19 mouse cellular contexts compared by ENCODE assay signal in the genomic region with DNA sequence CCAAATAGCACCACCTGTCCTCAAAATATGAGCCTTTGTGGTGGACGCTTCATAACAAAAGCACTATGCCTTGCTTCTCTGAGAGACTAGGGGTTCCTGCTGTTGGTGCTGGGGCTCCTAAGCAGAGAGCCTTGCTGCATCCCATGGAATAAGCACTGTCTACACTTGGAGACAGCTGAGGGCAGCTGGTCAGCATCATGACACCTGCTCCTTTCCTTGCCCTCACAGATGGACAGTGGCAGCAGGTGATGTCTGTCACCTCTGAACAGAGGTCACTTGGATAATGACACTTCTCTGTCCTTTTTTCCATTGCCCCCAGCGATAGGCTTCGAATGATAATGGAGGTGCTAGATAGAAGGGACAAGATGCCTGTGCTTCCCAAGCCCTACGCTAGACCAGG.
"Had no signal": no experiment of that assay in that cellular context is flagged by ENCODE, and none has a peak within 500 bp of the region (broad histone marks: within the 10 kb centered on the region; RNA-seq: fewer than 3 reads in every experiment).

No protein-coding gene starts in this region.

- H3K9ac ChIP-seq: liver, embryonic 15.5 days; liver, postnatal 0 days; lung, embryonic 15.5 days; midbrain, embryonic 12.5 days; neural tube, embryonic 13.5 days; neural tube, embryonic 15.5 days had no signal

- H3K4me3 ChIP-seq: liver, embryonic 15.5 days; lung, embryonic 15.5 days; midbrain, embryonic 12.5 days; neural tube, embryonic 13.5 days; neural tube, embryonic 15.5 days had no signal

- ATAC-seq: liver, postnatal 0 days; midbrain, embryonic 16.5 days had no signal

- H3K9me3 ChIP-seq: liver, embryonic 15.5 days; lung, embryonic 15.5 days; megakaryocyte, embryonic 14.5 days; midbrain, embryonic 12.5 days; neural tube, embryonic 13.5 days; neural tube, embryonic 15.5 days had no signal

- H3K27ac ChIP-seq: liver, embryonic 15.5 days; lung, embryonic 15.5 days; midbrain, embryonic 12.5 days; neural tube, embryonic 13.5 days; neural tube, embryonic 15.5 days had no signal

- DNase-seq: liver, postnatal 0 days; lung, adult 2 months; lung, postnatal 14 days; midbrain, embryonic 14.5 days; retina, postnatal 1 day; right cerebral cortex, adult 18-20 months; right cerebral cortex, postnatal 25 days; right cerebral cortex, postnatal 4 days; spleen, adult 18-20 months; thymus, adult 18-20 months; thymus, postnatal 14 days; thymus, postnatal 36 days had no signal

- H3K36me3 ChIP-seq: liver, embryonic 15.5 days; lung, embryonic 15.5 days; midbrain, embryonic 12.5 days; neural tube, embryonic 13.5 days; neural tube, embryonic 15.5 days had no signal

- H3K4me1 ChIP-seq: liver, embryonic 15.5 days; midbrain, embryonic 12.5 days; neural tube, embryonic 13.5 days; neural tube, embryonic 15.5 days had no signal

- H3K27me3 ChIP-seq: liver, embryonic 15.5 days; lung, embryonic 15.5 days; midbrain, embryonic 12.5 days; neural tube, embryonic 13.5 days; neural tube, embryonic 15.5 days had no signal
